Mouse (Mus musculus): ENCODE data around the gene Tenm4.

GRCm38 (mm10) chr7:96413822-96414221 lies 242.8 kb downstream of the Tenm4 start:
- no peak for TF ChIP-seq CTCF (IDR thresholded peaks at IDR 0.05; ENCODE audit: low read depth, low read length)
- no peak for TF ChIP-seq POLR2AphosphoS5 (IDR thresholded peaks at IDR 0.05; ENCODE audit: insufficient replicate concordance, low read depth, low read length)

Data from G1E (cell line).